Mouse (Mus musculus) small intestine, adult 2 months (tissue): ENCODE measurements around the gene Cdc42ep1. TPM values are rescaled to one million over a fixed set of nuclear protein-coding genes. Genes with fewer than 3 reads are reported as not detected.

Experiments
- H3K27ac ChIP-seq: fragments of 200-500 bp; 2 replicates; pipeline ENCODE4 v1.5.1; 2012; ENCODE audit warnings: low read depth, low read length, control low read depth, inconsistent platforms; ENCODE audit not compliant: insufficient read depth
- H3K27me3 ChIP-seq: fragments of 200-500 bp; 2 replicates; pipeline ENCODE4 v1.6.1; 2012; ENCODE audit warnings: mild to moderate bottlenecking, moderate library complexity, low read length, inconsistent platforms; ENCODE audit not compliant: control insufficient read depth, insufficient read depth
- H3K36me3 ChIP-seq: fragments of 200-500 bp; 2 replicates; pipeline ENCODE4 v1.6.1; 2012; ENCODE audit warnings: mild to moderate bottlenecking, low read length, control low read depth, inconsistent platforms; ENCODE audit not compliant: control insufficient read depth, insufficient read depth
- H3K4me1 ChIP-seq: fragments of 200-500 bp; 2 replicates; pipeline ENCODE4 v1.6.1; 2012; ENCODE audit warnings: low read length, inconsistent platforms, mixed read lengths; ENCODE audit not compliant: control insufficient read depth, insufficient read depth, insufficient read length
- H3K4me3 ChIP-seq: fragments of 200-500 bp; 2 replicates; pipeline ENCODE4 v1.5.1; 2012; ENCODE audit warnings: low read depth, mild to moderate bottlenecking, control low read depth, inconsistent platforms, low read length, moderate library complexity
- CTCF ChIP-seq: fragments of 200-500 bp; IDR thresholded peaks from 2 replicates; pipeline ENCODE4 v1.5.1; 2012; ENCODE audit warnings: low read depth, mild to moderate bottlenecking, control low read depth, inconsistent platforms, low read length, moderate library complexity, mixed read lengths; ENCODE audit not compliant: insufficient replicate concordance, insufficient read length; ENCODE audit errors: extremely low read depth
- POLR2A ChIP-seq: fragments of 200-500 bp; IDR thresholded peaks from 2 replicates; pipeline ENCODE4 v1.6.1; 2012; ENCODE audit warnings: low read depth, mild to moderate bottlenecking, control low read depth, inconsistent platforms, low read length, moderate library complexity
- WGBS: fragments of 180-500 bp; shearing (Covaris S2); methylation state at CpG from one replicate; pipeline ENCODE4 v1.1.7; 2018; 5-methylcytosine and 5-hydroxymethylcytosine counted together
- polyA plus RNA-seq: library from polyadenylated mRNA; depleted of rRNA; stranded (reverse); fragments of >200 nt; gene quantifications from 2 replicates; pipeline ENCODE4 v1.2.3, GENCODE M21; 2012

Gene Cdc42ep1
- polyA plus RNA-seq, 1 experiment, result 18.9 TPM

GRCm38 (mm10) chr15:78809739-78810138 lies 32.7 kb upstream of the Cdc42ep1 start:
- H3K4me3 ChIP-seq, result no peak overlapping the region
- 65% methylated on average over 9 of the region's 9 CpGs for WGBS
- no peaks in the 10 kb centered on the region for H3K27me3 ChIP-seq
- no peaks in the 10 kb centered on the region for H3K36me3 ChIP-seq
- H3K27ac ChIP-seq, result no peak overlapping the region
- no peak for TF ChIP-seq CTCF
- TF ChIP-seq POLR2A, result no peak
- peaks cover 19% of the 10 kb centered on the region for H3K4me1 ChIP-seq

- no peaks in the 10 kb centered on the region for H3K27me3 ChIP-seq
- H3K4me1 ChIP-seq, result peaks cover 18% of the 10 kb centered on the region
- no peak overlapping the region for H3K4me3 ChIP-seq
- no peaks in the 10 kb centered on the region for H3K36me3 ChIP-seq
- TF ChIP-seq POLR2A (no peak), CTCF (no peak)
- 51% methylated on average over 9 of the region's 9 CpGs for WGBS
- H3K27ac ChIP-seq, result no peak overlapping the region
Observed at GRCm38 (mm10) chr15:78810146-78810545, 32.3 kb upstream of the Cdc42ep1 start.

GRCm38 (mm10) chr15:78813603-78814002 lies 28.8 kb upstream of the Cdc42ep1 start:
- Histone ChIP-seq H3K27me3 (no peaks in the 10 kb centered on the region), H3K4me3 (no peak overlapping the region), H3K36me3 (no peaks in the 10 kb centered on the region), H3K4me1 (peaks cover 10% of the 10 kb centered on the region), H3K27ac (no peak overlapping the region)
- WGBS, result 49% methylated on average over 4 of the region's 4 CpGs
- TF ChIP-seq POLR2A (no peak), CTCF (no peak)

- Histone ChIP-seq H3K4me3 (peak overlapping the region; percentile 29), H3K27me3 (no peaks in the 10 kb centered on the region), H3K4me1 (peaks cover 10% of the 10 kb centered on the region), H3K27ac (peak overlapping the region; percentile 72), H3K36me3 (no peaks in the 10 kb centered on the region)
- no peak for TF ChIP-seq POLR2A
- TF ChIP-seq CTCF, result no peak
- WGBS, result 10% methylated on average over 11 of the region's 11 CpGs
Observed at GRCm38 (mm10) chr15:78815314-78816073, 26.9 kb upstream of the Cdc42ep1 start.

- no peak for TF ChIP-seq POLR2A
- no peak for TF ChIP-seq CTCF
- peak overlapping the region; percentile 72 for H3K27ac ChIP-seq
- H3K27me3 ChIP-seq, result no peaks in the 10 kb centered on the region
- WGBS, result 22% methylated on average over 6 of the region's 6 CpGs
- no peak overlapping the region for H3K4me3 ChIP-seq
- H3K4me1 ChIP-seq, result peaks cover 10% of the 10 kb centered on the region
- H3K36me3 ChIP-seq, result no peaks in the 10 kb centered on the region
Observed at GRCm38 (mm10) chr15:78816074-78816391, 26.4 kb upstream of the Cdc42ep1 start.

GRCm38 (mm10) chr15:78826213-78827204 lies 15.9 kb upstream of the Cdc42ep1 start:
- 18% methylated on average over 28 of the region's 28 CpGs for WGBS
- no peaks in the 10 kb centered on the region for H3K36me3 ChIP-seq

GRCm38 (mm10) chr15:78828315-78828714 lies 14.1 kb upstream of the Cdc42ep1 start:
- Histone ChIP-seq H3K4me1 (peaks cover 16% of the 10 kb centered on the region), H3K4me3 (no peak overlapping the region), H3K36me3 (no peaks in the 10 kb centered on the region), H3K27me3 (no peaks in the 10 kb centered on the region), H3K27ac (peak overlapping the region; percentile 23; the same call in 1 of the 2 replicates)
- TF ChIP-seq POLR2A (no peak), CTCF (no peak)
- 14% methylated on average over 5 of the region's 5 CpGs for WGBS

More at GRCm38 (mm10) chr15:78826213-78827204, 15.9 kb upstream of the Cdc42ep1 start:
- peaks cover 9% of the 10 kb centered on the region for H3K4me1 ChIP-seq
- no peak overlapping the region for H3K4me3 ChIP-seq
- H3K27ac ChIP-seq, result no peak overlapping the region
- no peaks in the 10 kb centered on the region for H3K27me3 ChIP-seq
- TF ChIP-seq CTCF (peak; percentile 87), POLR2A (0 out of 2 replicates have a peak, but pooled peaks have one; percentile 31)
